Mouse (Mus musculus): ENCODE measurements around the gene Obscn. TPM values are rescaled to one million over a fixed set of nuclear protein-coding genes. Genes with fewer than 3 reads are reported as not detected.

Obscn gene
- polyA plus RNA-seq, 1 experiment: 2.4 TPM

GRCm38 (mm10) chr11:59159558-59159957 lies 23.4 kb upstream of the Obscn start:
- peaks cover 12% of the 10 kb centered on the region for H3K4me1 ChIP-seq (ENCODE audit: control insufficient read depth, insufficient read depth, insufficient read length, low read length)

GRCm38 (mm10) chr11:59159099-59159498 lies 22.9 kb upstream of the Obscn start:
- peaks cover 7% of the 10 kb centered on the region for H3K4me1 ChIP-seq (ENCODE audit: control insufficient read depth, insufficient read depth, insufficient read length, low read length)
- no peak overlapping the region for H3K4me3 ChIP-seq (ENCODE audit: insufficient read depth, low read depth, low read length)
- no peak overlapping the region for H3K27ac ChIP-seq (replicated peaks; ENCODE audit: low read depth, low read length)

More at GRCm38 (mm10) chr11:59159558-59159957, 23.4 kb upstream of the Obscn start:
- Histone ChIP-seq H3K4me3 (ENCODE audit: insufficient read depth, low read depth, low read length) (no peak overlapping the region), H3K27ac (replicated peaks; ENCODE audit: low read depth, low read length) (no peak overlapping the region)

GRCm38 (mm10) chr11:59155900-59156299 lies 19.7 kb upstream of the Obscn start:
- H3K4me3 ChIP-seq (ENCODE audit: insufficient read depth, low read depth, low read length): no peak overlapping the region
- no peaks in the 10 kb centered on the region for H3K4me1 ChIP-seq (ENCODE audit: control insufficient read depth, insufficient read depth, insufficient read length, low read length)
- H3K27ac ChIP-seq (replicated peaks; ENCODE audit: low read depth, low read length): no peak overlapping the region

GRCm38 (mm10) chr11:59154220-59154619 lies 18.0 kb upstream of the Obscn start:
- Histone ChIP-seq H3K4me3 (ENCODE audit: insufficient read depth, low read depth, low read length) (no peak overlapping the region), H3K27ac (replicated peaks; ENCODE audit: low read depth, low read length) (no peak overlapping the region), H3K4me1 (ENCODE audit: control insufficient read depth, insufficient read depth, insufficient read length, low read length) (no peaks in the 10 kb centered on the region; the same call in 1 of the 2 replicates)

- no peaks in the 10 kb centered on the region; the same call in 1 of the 2 replicates for H3K4me1 ChIP-seq (ENCODE audit: control insufficient read depth, insufficient read depth, insufficient read length, low read length)
- H3K27ac ChIP-seq (replicated peaks; ENCODE audit: low read depth, low read length): no peak overlapping the region
- H3K4me3 ChIP-seq (ENCODE audit: insufficient read depth, low read depth, low read length): no peak overlapping the region
Observed at GRCm38 (mm10) chr11:59151729-59152128, 15.5 kb upstream of the Obscn start.

- H3K27ac ChIP-seq (replicated peaks; ENCODE audit: low read depth, low read length): no peak overlapping the region
Observed at GRCm38 (mm10) chr11:59149302-59149701, 13.1 kb upstream of the Obscn start.

GRCm38 (mm10) chr11:59142962-59143361 lies 6.8 kb upstream of the Obscn start:
- Histone ChIP-seq H3K4me3 (ENCODE audit: insufficient read depth, low read depth, low read length) (no peak overlapping the region), H3K27ac (replicated peaks; ENCODE audit: low read depth, low read length) (no peak overlapping the region), H3K4me1 (ENCODE audit: control insufficient read depth, insufficient read depth, insufficient read length, low read length) (no peaks in the 10 kb centered on the region)

More at GRCm38 (mm10) chr11:59149302-59149701, 13.1 kb upstream of the Obscn start:
- Histone ChIP-seq H3K4me3 (ENCODE audit: insufficient read depth, low read depth, low read length) (no peak overlapping the region), H3K4me1 (ENCODE audit: control insufficient read depth, insufficient read depth, insufficient read length, low read length) (no peaks in the 10 kb centered on the region; the same call in 1 of the 2 replicates)

- no peaks in the 10 kb centered on the region for H3K4me1 ChIP-seq (ENCODE audit: control insufficient read depth, insufficient read depth, insufficient read length, low read length)
- no peak overlapping the region for H3K4me3 ChIP-seq (ENCODE audit: insufficient read depth, low read depth, low read length)
- no peak overlapping the region for H3K27ac ChIP-seq (replicated peaks; ENCODE audit: low read depth, low read length)
Observed at GRCm38 (mm10) chr11:59141772-59142370, 5.7 kb upstream of the Obscn start.

GRCm38 (mm10) chr11:59138537-59139486 lies 2.6 kb upstream of the Obscn start:
- Histone ChIP-seq H3K4me3 (ENCODE audit: insufficient read depth, low read depth, low read length) (no peak overlapping the region; the same call in 1 of the 2 replicates), H3K27ac (replicated peaks; ENCODE audit: low read depth, low read length) (no peak overlapping the region), H3K4me1 (ENCODE audit: control insufficient read depth, insufficient read depth, insufficient read length, low read length) (no peaks in the 10 kb centered on the region)

- no peaks in the 10 kb centered on the region for H3K4me1 ChIP-seq (ENCODE audit: control insufficient read depth, insufficient read depth, insufficient read length, low read length)
Observed at GRCm38 (mm10) chr11:59136994-59137706, 948 bp upstream of the Obscn start.

GRCm38 (mm10) chr11:59135051-59135820 lies 966 bp downstream of the Obscn start:
- Histone ChIP-seq H3K27ac (replicated peaks; ENCODE audit: low read depth, low read length) (no peak overlapping the region), H3K4me3 (ENCODE audit: insufficient read depth, low read depth, low read length) (no peak overlapping the region), H3K4me1 (ENCODE audit: control insufficient read depth, insufficient read depth, insufficient read length, low read length) (no peaks in the 10 kb centered on the region)

More at GRCm38 (mm10) chr11:59136994-59137706, 948 bp upstream of the Obscn start:
- H3K27ac ChIP-seq (replicated peaks; ENCODE audit: low read depth, low read length): no peak overlapping the region
- H3K4me3 ChIP-seq (ENCODE audit: insufficient read depth, low read depth, low read length): no peak overlapping the region

- no peaks in the 10 kb centered on the region for H3K4me1 ChIP-seq (ENCODE audit: control insufficient read depth, insufficient read depth, insufficient read length, low read length)
- no peak overlapping the region for H3K4me3 ChIP-seq (ENCODE audit: insufficient read depth, low read depth, low read length)
- no peak overlapping the region for H3K27ac ChIP-seq (replicated peaks; ENCODE audit: low read depth, low read length)
Observed at GRCm38 (mm10) chr11:59134373-59134997, 1.7 kb downstream of the Obscn start.

GRCm38 (mm10) chr11:59132065-59132464 lies 4.1 kb downstream of the Obscn start:
- no peak overlapping the region for H3K4me3 ChIP-seq (ENCODE audit: insufficient read depth, low read depth, low read length)
- H3K27ac ChIP-seq (replicated peaks; ENCODE audit: low read depth, low read length): no peak overlapping the region
- no peaks in the 10 kb centered on the region for H3K4me1 ChIP-seq (ENCODE audit: control insufficient read depth, insufficient read depth, insufficient read length, low read length)

GRCm38 (mm10) chr11:59131348-59131919 lies 4.8 kb downstream of the Obscn start:
- no peaks in the 10 kb centered on the region for H3K4me1 ChIP-seq (ENCODE audit: control insufficient read depth, insufficient read depth, insufficient read length, low read length)
- H3K27ac ChIP-seq (replicated peaks; ENCODE audit: low read depth, low read length): no peak overlapping the region
- H3K4me3 ChIP-seq (ENCODE audit: insufficient read depth, low read depth, low read length): no peak overlapping the region
